Mouse (Mus musculus): ENCODE data around the gene Reln. TPM values are rescaled to one million over a fixed set of nuclear protein-coding genes. Genes with fewer than 3 reads are reported as not detected.

Reln gene
- polyA plus RNA-seq, 1 experiment from 2014 or later: 1.8 TPM

GRCm38 (mm10) chr5:21896586-21896985 is 447.9 kb downstream of the Reln start:
- ATAC-seq (ENCODE audit: insufficient read depth) (peak; percentile 85), DNase-seq (peak; percentile 57)
- Histone ChIP-seq H3K27me3 (ENCODE audit: insufficient read depth, low read length) (no peaks in the 10 kb centered on the region), H3K4me1 (ENCODE audit: insufficient read depth) (no peaks in the 10 kb centered on the region), H3K9me3 (ENCODE audit: low read depth, low read length) (no peaks in the 10 kb centered on the region), H3K27ac (ENCODE audit: low read depth) (no peak overlapping the region), H3K4me3 (ENCODE audit: low read depth, low read length) (no peak overlapping the region), H3K4me2 (no peak overlapping the region), H3K36me3 (ENCODE audit: insufficient read depth) (no peaks in the 10 kb centered on the region), H3K9ac (no peak overlapping the region)
- WGBS: 27% methylated on average over 14 of the region's 14 CpGs
- TF ChIP-seq CTCF (IDR thresholded peaks at IDR 0.05; ENCODE audit: low read depth): no peak

GRCm38 (mm10) chr5:21894168-21894567 is 450.3 kb downstream of the Reln start:
- H3K9ac ChIP-seq: no peak overlapping the region
- no peak overlapping the region for H3K4me2 ChIP-seq
- DNase-seq (no peak), ATAC-seq (ENCODE audit: insufficient read depth) (no peak)
- 76% methylated on average over 3 of the region's 3 CpGs for WGBS
- no peak for TF ChIP-seq CTCF (IDR thresholded peaks at IDR 0.05; ENCODE audit: low read depth)
- H3K4me3 ChIP-seq (ENCODE audit: low read depth, low read length): no peak overlapping the region
- no peaks in the 10 kb centered on the region for H3K27me3 ChIP-seq (ENCODE audit: insufficient read depth, low read length)
- no peaks in the 10 kb centered on the region for H3K4me1 ChIP-seq (ENCODE audit: insufficient read depth)
- H3K9me3 ChIP-seq (ENCODE audit: low read depth, low read length): no peaks in the 10 kb centered on the region
- no peak overlapping the region for H3K27ac ChIP-seq (ENCODE audit: low read depth)
- no peaks in the 10 kb centered on the region for H3K36me3 ChIP-seq (ENCODE audit: insufficient read depth)

DNA sequence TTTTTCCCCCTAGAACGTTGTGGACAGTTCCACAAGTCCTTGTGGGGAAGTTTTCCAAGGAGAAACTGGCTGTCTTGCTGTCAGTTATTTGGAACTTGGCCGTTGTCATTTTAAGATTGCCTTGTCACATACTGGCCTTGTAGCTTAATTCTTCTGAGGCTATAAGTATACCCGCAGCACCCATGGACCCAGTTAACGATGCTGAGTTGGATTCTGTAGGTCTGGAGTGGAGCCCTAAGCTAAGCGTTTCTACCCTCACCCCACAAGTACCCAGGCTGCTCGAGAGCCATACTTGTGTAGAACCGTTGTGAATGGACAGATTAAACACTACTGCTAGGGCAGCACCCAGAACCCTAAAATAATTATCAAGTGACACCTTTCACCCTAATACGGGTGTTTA is 477.8 kb downstream of the Reln start:
- Histone ChIP-seq H3K9ac (no peak overlapping the region), H3K9me3 (ENCODE audit: low read depth, low read length) (no peaks in the 10 kb centered on the region), H3K36me3 (ENCODE audit: insufficient read depth) (no peaks in the 10 kb centered on the region), H3K27me3 (ENCODE audit: insufficient read depth, low read length) (no peaks in the 10 kb centered on the region), H3K27ac (ENCODE audit: low read depth) (no peak overlapping the region; the same call in 1 of the 2 replicates), H3K4me3 (ENCODE audit: low read depth, low read length) (no peak overlapping the region), H3K4me2 (no peak overlapping the region), H3K4me1 (ENCODE audit: insufficient read depth) (peaks cover 4% of the 10 kb centered on the region; the same call in 1 of the 2 replicates)
- TF ChIP-seq CTCF (IDR thresholded peaks at IDR 0.05; ENCODE audit: low read depth): no peak
- WGBS: 43% methylated on average over 8 of the region's 8 CpGs
- peak; percentile 57; the same call in 1 of the 2 replicates for ATAC-seq (ENCODE audit: insufficient read depth)
- no peak for DNase-seq

GRCm38 (mm10) chr5:21866311-21866712 is 478.2 kb downstream of the Reln start:
- ATAC-seq (ENCODE audit: insufficient read depth): peak; percentile 86
- no peak for TF ChIP-seq CTCF (IDR thresholded peaks at IDR 0.05; ENCODE audit: low read depth)

DNA sequence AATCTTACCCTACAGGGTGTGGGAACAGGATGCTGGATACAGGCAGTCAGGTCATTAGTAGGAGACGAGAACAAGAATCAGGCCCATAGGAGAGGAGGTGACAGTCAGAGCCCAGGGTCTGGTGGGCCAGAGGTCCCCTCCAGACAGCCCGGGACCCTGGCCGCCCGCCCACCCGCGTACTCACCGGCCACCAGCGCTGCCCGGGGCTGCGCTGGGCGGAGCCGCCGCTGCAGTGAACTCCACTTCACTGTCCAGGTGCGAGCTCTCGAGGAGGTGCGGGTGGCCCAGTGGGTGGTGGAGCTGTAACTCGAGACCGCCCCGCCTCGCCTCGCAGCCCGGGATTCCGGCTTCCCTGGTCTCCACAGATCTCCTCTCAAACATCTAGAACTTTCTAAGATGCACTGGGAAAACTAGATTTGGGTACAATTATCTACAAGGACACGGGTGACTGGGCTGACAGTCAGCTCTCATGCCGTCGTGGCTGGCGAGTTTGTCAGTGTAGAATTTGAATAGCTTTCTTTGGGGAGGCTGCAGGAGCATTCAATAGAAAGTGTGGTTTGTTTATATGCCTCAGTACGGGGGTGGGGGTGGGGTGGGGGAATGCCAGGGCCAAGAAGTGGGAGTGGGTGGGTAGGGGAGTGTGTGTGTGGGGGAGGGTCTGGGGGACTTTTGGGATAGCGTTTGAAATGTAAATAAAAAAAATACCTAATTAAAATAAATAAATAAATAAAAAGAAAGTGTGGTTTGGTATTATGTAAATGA is 479.0 kb downstream of the Reln start, which contains the start of gene Slc26a5:
Slc26a5 (minus strand) TSS at position 259 of the 762 bp plus-strand sequence.
- Histone ChIP-seq H3K4me2 (peak within 1 kb of the TSS; percentile 54), H3K9ac (no peak within 1 kb of the TSS), H3K27me3 (ENCODE audit: insufficient read depth, low read length) (no peaks in the 10 kb centered on the region), H3K4me1 (ENCODE audit: insufficient read depth) (peaks cover 4% of the 10 kb centered on the region; the same call in 1 of the 2 replicates), H3K4me3 (ENCODE audit: low read depth, low read length) (no peak within 1 kb of the TSS), H3K36me3 (ENCODE audit: insufficient read depth) (no peaks in the 10 kb centered on the region), H3K27ac (ENCODE audit: low read depth) (0 out of 2 replicates have a peak within 1 kb of the TSS, but pooled peaks have one; percentile 0), H3K9me3 (ENCODE audit: low read depth, low read length) (no peaks in the 10 kb centered on the region)
- peak; percentile 89 for ATAC-seq (ENCODE audit: insufficient read depth)
- WGBS: under 1% methylated on average over 29 of the region's 29 CpGs
- peak; percentile 48 for DNase-seq
- TF ChIP-seq CTCF (IDR thresholded peaks at IDR 0.05; ENCODE audit: low read depth): no peak

More at GRCm38 (mm10) chr5:21866311-21866712, 478.2 kb downstream of the Reln start:
- no peaks in the 10 kb centered on the region for H3K36me3 ChIP-seq (ENCODE audit: insufficient read depth)
- 0 out of 2 replicates have a peak overlapping the region, but pooled peaks have one; percentile 0 for H3K27ac ChIP-seq (ENCODE audit: low read depth)
- H3K9ac ChIP-seq: no peak overlapping the region
- no peaks in the 10 kb centered on the region for H3K27me3 ChIP-seq (ENCODE audit: insufficient read depth, low read length)
- H3K4me1 ChIP-seq (ENCODE audit: insufficient read depth): peaks cover 4% of the 10 kb centered on the region; the same call in 1 of the 2 replicates
- WGBS: 12% methylated on average over 6 of the region's 6 CpGs
- no peaks in the 10 kb centered on the region for H3K9me3 ChIP-seq (ENCODE audit: low read depth, low read length)
- peak overlapping the region; percentile 54 for H3K4me2 ChIP-seq
- DNase-seq: peak; percentile 47
- no peak overlapping the region for H3K4me3 ChIP-seq (ENCODE audit: low read depth, low read length)

DNA sequence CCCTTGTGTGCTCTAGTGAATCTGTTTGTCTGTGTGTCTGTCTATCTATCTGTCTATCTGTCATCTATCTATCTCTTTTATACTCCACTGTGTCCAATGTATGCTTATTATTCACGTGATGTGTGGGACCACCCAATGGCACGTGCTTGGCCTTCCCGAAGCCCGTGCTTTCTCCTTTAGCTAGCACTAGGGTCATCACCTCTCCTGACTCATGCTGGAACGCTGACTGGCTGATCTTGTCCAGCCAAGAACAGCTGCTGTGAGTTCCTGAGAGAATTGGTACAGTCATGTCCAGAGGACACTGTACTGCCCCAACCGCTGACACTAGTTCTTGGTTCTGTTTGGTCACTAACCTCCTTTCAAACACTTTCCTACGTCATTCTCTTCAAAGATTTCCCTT is 485.8 kb downstream of the Reln start:
- 76% methylated on average over 7 of the region's 7 CpGs for WGBS
- no peaks in the 10 kb centered on the region for H3K9me3 ChIP-seq (ENCODE audit: low read depth, low read length)
- H3K9ac ChIP-seq: no peak overlapping the region
- no peak for DNase-seq
- no peak for ATAC-seq (ENCODE audit: insufficient read depth)
- no peaks in the 10 kb centered on the region for H3K36me3 ChIP-seq (ENCODE audit: insufficient read depth)
- no peak overlapping the region for H3K4me3 ChIP-seq (ENCODE audit: low read depth, low read length)
- H3K27ac ChIP-seq (ENCODE audit: low read depth): no peak overlapping the region
- H3K4me1 ChIP-seq (ENCODE audit: insufficient read depth): no peaks in the 10 kb centered on the region
- H3K27me3 ChIP-seq (ENCODE audit: insufficient read depth, low read length): no peaks in the 10 kb centered on the region
- no peak overlapping the region for H3K4me2 ChIP-seq
- TF ChIP-seq CTCF (IDR thresholded peaks at IDR 0.05; ENCODE audit: low read depth): no peak

DNA sequence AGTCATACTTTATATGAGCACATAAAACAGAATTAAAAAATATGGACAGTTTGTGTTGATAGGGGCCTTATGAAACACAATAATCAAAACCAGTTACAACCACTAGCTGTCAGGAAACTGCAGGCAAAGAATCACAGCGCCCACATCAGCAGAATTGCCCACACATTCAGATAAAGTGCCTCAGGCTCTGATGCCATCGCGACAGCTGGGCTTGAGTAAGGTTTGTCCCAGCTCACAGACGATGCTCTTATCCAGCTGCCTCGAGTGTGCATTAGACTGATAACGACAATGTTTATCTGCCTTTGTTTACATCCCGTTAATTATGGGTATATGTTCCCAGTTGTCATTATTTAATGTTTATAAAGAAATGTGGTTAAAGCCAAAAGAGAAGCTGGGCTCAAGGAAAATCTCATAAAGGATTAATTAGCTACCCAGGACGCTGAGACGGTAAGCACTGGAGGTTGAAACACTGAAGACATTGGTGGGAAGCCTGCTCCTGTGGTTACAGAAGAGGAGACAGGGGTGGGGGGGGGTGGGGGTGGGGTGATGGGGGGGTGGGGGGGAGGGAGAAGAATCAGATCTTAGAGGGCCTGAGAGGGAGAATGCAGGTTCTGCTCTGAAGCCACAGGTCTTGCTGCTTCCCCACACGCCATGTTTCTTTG is 492.7 kb downstream of the Reln start:
- ATAC-seq (ENCODE audit: insufficient read depth) (peak; percentile 65; the same call in 1 of the 2 replicates), DNase-seq (peak; percentile 31)
- Histone ChIP-seq H3K9ac (no peak overlapping the region), H3K27ac (ENCODE audit: low read depth) (no peak overlapping the region), H3K4me3 (ENCODE audit: low read depth, low read length) (no peak overlapping the region), H3K4me1 (ENCODE audit: insufficient read depth) (no peaks in the 10 kb centered on the region), H3K36me3 (ENCODE audit: insufficient read depth) (no peaks in the 10 kb centered on the region), H3K9me3 (ENCODE audit: low read depth, low read length) (no peaks in the 10 kb centered on the region), H3K4me2 (no peak overlapping the region), H3K27me3 (ENCODE audit: insufficient read depth, low read length) (no peaks in the 10 kb centered on the region)
- no peak for TF ChIP-seq CTCF (IDR thresholded peaks at IDR 0.05; ENCODE audit: low read depth)
- WGBS: 25% methylated on average over 10 of the region's 10 CpGs

Data from lung, embryonic 14.5 days (tissue).